Mouse (Mus musculus) activated CD4-positive, CD25-positive, alpha-beta regulatory T cell, adult 4 months (primary cell): Measurements from ENCODE around the gene Pycr2. TPM values are rescaled to one million over a fixed set of nuclear protein-coding genes. Genes with fewer than 3 reads are reported as not detected.
"Not testable (repeated sequence)": the region's sequence is repeated elsewhere in the genome, so short reads cannot be mapped to it uniquely, and the experiment has no call there.

Source experiments
- ATAC-seq: one replicate; pipeline ENCODE4 v1.8.0; 2017
- polyA plus RNA-seq, 2 experiments: library from polyadenylated mRNA; unstranded; fragments of 100-300 nt; shearing (Covaris generic); gene quantifications; one replicate each; pipeline ENCODE4 v1.2.1; 2017

Gene Pycr2
- polyA plus RNA-seq, 2 experiments from 2014 or later: 44.3 to 45.6 TPM

DNA sequence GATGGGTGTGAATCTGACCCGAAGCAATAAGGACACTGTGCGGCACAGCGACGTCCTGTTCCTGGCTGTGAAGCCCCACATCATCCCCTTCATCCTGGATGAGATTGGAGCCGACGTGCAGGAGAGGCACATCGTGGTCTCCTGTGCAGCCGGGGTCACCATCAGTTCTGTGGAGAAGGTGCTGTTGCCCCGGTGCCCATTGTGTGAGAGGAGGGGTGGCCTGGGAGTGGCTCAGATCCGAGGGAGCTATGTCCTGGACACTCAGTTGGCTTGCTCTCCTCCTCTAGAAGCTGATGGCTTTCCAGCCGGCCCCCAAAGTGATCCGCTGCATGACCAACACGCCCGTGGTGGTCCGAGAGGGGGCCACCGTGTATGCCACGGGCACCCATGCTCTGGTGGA, 1.8 kb downstream of the Pycr2 start:
- ATAC-seq: no peak

DNA sequence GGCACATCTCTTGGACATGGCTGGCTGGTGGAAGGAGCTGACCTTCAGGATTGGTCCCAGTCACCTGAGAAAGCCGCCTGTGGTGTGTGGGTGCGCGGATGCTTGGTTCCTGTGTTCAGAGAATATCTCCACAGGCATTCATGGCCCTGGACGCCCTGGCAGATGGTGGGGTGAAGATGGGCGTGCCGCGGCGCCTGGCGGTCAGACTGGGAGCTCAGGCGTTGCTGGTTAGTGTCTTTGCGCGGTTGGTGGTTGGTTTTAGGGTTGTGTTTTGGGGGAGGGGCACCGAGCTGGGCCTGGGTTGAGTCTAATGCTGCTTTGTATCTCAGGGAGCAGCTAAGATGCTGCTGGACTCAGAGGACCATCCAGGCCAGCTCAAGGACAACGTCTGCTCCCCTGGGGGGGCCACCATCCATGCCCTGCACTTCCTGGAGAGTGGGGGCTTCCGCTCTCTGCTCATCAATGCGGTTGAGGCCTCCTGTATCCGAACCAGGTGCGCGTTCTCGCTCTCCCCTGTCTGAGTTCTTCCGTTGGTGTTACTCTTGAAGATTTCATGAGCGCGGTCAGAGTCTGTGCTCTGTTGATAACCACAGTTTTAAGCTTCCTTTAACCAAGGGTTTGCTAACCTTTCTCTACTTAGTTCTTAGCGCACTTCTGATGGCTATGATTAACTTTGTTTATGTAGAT, 2.5 kb downstream of the Pycr2 start:
- ATAC-seq: no peak

DNA sequence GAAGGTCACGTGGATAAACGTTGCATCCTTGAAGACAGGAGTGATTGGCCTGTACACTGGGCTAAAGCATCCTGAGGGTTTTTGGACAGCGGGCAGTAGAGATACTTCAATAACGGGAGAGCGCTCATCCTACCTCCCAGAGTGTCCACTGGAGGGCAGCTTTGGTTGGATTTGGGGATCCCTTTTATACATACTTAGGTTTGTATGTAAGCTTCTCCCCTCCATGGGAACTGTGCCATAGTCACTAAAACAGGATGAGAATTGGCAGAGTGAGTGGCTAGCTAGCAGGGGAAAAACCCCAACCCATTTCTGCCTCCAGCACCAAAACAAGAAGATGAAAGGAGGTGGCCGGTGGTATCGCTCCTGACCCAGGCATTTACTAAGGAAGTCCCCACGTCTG, 7.0 kb downstream of the Pycr2 start:
- no peak for ATAC-seq

DNA sequence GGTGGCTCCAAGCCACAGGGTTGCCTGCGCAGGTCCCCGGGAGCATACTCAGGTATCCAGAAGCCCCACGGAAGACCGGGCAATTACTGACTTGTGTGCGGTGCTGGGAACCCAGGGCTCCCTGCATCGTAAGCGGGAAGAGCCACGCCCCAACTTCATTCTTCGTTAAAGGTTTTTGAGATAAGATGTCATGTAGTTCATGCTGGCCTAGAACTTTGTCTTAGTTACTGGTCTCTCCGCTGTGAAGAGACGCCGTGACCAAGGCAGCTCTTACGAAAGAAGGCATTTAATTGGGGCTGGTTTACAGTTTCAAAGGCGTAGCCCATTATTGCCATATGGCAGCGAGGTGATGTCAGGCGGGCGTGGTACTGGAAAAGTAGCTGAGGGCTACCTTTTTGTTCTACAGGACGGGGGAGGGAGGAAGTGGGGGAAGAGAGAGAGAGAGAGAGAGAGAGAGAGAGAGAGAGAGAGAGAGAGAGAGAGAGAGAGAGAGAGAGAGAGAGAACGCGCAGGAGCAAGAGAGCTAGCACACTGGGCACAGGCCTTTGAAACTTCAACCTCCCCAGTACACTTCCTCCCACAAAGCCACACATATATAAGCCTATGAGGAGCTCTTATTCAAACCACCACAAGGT, 7.7 kb downstream of the Pycr2 start:
- peak; percentile 68 for ATAC-seq

DNA sequence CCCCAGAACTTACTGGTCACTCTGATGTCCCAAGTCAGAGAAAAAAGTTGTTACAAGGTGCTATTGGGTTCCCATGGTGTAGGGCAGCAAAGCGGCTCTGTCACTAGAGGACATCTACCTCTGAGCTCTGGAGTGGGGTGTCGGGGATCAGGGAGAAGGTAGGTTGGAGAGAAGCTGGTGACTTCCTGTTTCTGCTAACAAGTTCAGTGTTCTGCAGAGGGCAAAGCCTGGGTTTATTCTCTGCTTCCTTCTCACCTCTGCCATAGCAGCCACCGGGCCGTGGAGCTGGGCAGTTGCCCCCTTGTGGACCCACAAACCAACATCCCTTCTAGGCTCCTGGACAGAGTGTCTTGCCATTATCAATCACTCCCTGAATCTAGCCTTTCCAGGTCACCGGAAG, 8.7 kb downstream of the Pycr2 start:
- ATAC-seq: no peak

DNA sequence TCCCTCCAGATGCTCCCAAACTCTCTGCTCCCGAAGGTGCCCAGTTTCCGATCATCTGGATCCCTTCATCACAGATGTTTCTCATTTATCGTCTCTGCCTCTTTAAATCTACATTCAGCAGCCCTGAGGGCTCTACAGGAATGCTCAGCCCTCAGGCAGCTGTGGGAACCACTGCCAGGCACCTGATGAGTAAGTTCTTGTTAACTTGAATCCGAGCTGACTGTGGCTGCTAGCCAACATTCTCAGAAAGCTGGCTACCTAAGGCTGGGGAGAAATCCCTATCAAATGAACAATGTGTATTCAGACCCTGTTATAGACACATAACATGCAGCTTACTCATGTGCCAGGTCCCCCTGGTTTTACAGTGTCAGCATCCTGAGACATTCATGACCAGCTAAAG, 9.7 kb downstream of the Pycr2 start:
- no peak for ATAC-seq

DNA sequence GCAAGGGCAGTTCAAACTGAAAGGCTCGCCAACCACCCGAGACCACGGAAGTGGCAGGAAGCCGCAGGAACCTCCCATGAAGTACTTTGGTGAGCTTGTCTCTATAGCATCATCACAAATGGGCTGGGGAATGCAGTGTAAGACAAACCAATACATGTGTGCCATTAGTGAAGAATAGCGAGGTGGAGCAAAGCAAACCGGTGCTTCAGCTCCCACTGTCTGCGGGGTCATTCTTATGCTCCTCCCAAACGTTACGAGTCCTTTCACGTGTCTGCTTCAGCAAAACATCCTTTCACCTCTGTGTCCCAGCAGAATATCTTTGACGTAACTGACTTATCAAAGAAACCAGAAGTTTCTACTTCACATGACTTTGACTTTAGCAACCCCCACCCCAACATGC, 12.3 kb downstream of the Pycr2 start:
- peak; percentile 46 for ATAC-seq

DNA sequence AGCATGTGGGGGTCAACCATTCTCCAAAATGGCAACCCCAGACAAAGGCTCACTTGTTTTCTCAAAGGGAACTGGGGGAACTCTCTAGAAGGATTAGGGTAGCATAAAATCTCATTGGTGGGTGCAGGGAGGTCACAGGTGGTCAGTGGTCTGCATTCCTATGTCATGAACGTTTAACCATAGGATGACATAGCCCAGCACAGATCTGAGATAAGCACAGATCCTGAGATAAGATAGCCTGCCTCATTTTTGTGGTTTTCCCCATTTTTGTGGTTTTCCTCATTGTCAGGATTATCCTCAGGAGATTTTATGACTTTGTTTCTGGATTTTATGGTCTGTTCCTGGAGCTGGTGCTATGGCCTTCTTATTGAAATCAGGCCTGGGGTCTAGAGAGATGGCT, 13.0 kb downstream of the Pycr2 start:
- no peak for ATAC-seq

DNA sequence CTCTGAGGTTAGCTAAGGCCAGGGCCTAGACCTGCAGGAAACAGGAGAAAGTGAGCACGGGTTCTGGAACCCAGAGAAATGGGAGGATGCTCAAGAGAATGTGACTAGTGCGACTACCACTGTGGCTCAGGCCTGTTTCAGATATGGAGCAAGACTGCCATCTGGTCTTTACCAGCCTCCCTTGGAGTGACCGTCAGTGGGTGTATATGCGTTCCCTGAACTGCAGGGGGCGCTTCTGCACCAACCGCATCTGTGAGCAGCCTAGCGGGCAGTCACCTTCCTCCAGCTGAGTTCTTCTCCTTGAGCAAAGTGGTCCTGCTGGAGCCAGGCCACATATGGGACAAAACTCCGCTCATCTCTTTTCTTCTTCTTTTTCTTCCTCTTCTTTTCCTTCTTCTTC, 15.6 kb downstream of the Pycr2 start:
- no peak for ATAC-seq

DNA sequence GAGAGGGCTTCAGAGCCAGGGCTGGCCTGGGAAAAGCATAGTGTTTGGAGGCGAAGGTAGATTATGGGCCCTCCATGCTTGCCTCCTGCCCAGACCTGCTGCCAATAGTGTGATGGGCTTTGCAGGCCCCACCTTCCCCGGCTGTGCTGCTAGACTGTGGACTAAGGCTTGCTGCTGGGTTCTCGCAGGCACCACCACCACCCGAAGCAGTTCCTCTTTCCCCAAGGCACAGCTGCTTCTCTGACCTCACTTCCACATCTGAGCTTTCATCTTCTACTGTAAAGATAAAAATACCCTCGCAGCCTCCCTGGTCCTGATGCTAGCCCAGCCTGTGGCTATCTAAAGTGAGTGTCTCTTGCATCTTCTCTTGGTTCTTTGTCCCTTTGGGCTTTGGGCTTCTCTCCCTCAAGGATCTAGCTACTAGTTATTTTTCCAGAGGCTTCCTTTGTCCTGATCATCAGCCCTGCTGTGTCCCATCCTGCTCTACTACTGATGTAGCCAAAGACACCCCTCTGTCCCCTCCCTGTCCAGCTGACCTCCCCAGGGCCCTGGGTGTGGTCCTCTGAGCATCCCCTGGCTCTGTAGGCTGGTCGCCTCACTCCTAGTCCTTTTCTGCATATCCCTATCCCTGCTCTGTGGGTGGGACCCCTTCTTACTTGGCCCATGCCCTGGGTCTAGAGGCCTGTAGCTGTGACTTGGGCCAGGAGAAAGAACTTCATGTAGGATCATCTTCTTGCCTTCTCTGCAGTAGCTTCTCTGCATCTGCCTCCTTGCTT, 18.4 kb downstream of the Pycr2 start:
- peak; percentile 34 for ATAC-seq

DNA sequence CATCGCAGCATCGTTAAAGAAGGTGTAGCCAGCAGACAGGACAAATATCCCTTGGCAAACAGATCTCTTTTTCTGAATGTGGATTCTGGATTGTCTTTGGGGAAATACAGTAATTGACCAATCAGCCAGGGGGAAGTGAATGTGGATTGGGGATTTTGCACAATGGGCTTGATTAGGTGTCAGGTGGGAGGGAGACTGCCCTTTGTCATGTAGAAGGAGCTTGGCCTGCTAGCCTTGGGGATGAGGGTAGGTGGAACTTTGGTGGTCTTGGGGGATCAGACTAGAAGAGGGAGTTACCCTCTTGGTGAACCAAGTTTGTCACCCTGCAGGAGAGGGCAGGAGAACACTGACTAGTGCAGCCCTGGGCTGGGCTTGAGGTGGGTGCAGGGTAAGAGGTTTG, 20.6 kb downstream of the Pycr2 start:
- no peak for ATAC-seq

DNA sequence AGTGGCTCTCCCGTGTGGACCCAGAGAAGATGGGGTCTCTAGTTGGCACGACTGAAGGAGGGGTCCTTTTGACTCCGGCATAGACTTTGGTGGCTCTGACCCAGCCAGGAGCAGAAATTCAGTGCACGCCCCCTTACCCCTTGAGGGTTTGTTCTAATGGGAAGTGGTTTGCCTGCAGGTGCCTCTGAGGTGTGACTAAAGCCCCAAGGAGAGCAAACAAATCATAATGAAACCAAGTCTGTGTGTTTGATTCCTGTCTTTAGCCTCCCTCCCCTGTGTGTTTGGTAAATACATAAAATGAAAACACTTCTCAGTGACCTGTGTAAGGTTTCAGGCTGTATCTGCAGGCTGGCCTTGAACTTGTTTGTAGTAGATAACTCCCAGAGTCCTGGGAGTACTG, 22.2 kb downstream of the Pycr2 start:
- peak; percentile 80 for ATAC-seq

DNA sequence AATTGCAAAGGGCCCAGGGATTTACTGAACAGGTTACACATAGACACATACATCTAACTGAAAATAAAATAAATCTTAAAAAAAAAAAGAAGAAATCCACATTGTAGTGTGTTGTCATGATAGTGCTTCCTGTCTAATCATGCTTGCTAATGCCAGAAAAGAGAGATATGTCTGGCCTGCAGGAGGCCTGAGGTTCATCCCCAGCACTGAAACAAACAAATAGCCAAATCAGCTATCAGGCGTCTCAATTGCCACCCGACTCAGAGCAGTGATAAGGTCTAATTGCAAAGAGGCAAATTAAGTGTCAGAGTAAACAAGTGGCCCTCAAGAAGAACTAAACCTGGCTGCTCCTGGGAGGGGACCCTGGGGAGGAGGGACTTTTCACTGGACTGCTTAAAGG, 25.5 kb downstream of the Pycr2 start:
- no peak for ATAC-seq

DNA sequence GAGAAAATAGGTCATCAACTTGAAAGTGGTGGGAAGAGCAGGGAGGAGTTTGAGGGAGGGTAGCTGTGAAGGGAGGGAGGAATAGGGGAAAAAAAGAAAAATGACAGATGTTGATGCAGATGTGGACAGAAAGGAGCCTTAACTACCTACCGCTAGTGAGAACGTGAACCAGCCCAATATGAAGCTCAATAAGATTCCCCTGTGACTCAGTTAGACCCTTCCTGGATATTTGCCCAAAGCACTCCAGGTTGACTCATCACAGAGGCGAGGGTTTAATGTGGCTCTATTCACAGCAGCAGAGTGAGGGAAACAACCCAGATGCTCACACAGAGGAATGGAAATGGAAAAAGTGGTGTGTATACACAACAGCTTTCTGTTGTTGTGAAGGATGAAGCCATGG, 27.0 kb downstream of the Pycr2 start:
- ATAC-seq: no peak

DNA sequence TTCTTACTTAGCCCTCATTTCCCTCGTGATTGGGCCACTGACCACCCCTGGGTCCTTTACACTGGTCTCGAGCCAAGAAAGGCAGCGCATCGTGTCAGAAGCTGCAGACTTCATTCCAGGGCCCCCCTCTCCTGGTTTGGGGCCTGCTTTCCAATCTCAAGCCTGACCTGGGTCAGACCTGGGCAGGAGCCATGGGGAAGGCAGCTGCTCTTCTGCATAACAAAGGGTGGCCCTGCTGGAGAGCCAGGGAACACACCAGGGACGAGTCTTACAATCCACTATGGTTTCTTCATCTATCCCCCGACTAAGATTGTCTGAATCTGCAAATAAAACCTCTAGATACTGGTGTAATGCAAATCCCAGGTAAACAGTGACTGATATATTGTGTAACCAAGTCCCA, 29.6 kb downstream of the Pycr2 start:
- ATAC-seq: no peak

DNA sequence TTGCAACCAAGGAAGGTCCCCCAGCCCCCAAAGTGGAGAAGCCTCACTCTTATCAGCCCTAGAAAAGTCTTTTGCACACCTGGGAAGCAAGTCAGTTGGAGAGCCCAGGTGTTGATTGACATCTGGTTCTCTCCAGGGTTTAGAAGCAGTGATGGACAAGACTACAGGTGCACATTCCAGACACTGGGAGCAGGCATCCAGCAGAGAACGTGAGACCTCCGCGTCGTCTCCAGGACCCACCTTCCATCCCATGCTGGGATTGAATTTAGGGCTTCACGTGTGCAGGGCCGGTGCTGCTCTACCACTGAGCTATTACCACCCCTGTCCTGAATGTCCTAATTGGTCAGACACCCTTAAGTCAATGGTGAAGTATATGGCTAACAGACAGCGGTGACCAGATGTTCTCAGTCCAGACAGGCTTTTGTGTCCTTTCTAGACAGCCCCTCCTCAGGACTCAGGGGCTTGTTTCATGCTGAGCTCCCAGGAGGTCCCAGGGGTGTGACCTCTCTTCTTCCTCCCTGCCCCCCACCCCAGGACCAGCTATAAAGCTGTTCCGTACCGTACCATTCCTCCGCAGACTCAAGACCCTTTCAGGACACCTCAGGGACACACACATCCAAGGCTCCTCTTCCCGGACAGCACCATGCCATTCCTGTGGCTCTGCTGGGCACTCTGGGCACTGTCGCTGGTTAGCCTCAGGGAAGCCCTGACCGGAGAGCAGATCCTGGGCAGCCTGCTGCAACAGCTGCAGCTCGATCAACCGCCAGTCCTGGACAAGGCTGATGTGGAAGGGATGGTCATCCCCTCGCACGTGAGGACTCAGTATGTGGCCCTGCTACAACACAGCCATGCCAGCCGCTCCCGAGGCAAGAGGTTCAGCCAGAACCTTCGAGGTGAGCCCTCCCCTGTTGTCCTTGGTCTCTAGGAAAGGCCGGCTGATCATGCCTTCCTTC, 30.6 kb downstream of the Pycr2 start, which contains the start of gene Lefty1:
Gene Lefty1 (plus strand): TSS at position 556 of the 953 bp plus-strand sequence.
- ATAC-seq: no peak

DNA sequence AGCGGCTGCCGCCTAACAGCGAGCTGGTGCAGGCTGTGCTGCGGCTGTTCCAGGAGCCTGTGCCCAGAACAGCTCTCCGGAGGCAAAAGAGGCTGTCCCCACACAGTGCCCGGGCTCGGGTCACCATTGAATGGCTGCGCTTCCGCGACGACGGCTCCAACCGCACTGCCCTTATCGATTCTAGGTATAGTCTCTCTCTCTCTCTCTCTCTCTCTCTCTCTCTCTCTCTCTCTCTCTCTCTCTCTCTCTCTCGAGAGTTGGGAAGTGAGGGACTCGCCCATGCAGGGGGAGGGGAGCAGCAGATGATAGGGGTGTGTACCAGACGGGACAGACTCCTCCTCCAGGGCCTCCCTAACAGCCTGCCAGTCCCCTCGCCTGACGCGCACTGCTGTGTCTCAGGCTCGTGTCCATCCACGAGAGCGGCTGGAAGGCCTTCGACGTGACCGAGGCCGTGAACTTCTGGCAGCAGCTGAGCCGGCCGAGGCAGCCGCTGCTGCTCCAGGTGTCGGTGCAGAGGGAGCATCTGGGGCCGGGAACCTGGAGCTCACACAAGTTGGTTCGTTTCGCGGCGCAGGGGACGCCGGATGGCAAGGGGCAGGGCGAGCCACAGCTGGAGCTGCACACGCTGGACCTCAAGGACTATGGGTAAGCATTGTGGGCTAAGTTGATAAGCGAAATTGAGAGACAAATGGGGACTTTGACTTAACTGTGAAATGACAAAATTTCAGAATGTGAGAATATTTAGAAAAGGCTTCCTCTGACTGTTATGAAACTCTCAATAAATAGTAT, 32.7 kb downstream of the Pycr2 start:
- not testable (repeated sequence) for ATAC-seq

DNA sequence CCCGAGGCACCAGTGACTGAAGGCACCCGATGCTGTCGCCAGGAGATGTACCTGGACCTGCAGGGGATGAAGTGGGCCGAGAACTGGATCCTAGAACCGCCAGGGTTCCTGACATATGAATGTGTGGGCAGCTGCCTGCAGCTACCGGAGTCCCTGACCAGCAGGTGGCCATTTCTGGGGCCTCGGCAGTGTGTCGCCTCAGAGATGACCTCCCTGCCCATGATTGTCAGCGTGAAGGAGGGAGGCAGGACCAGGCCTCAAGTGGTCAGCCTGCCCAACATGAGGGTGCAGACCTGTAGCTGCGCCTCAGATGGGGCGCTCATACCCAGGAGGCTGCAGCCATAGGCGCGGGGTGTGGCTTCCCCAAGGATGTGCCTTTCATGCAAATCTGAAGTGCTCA, 33.5 kb downstream of the Pycr2 start:
- ATAC-seq: not testable (repeated sequence)

DNA sequence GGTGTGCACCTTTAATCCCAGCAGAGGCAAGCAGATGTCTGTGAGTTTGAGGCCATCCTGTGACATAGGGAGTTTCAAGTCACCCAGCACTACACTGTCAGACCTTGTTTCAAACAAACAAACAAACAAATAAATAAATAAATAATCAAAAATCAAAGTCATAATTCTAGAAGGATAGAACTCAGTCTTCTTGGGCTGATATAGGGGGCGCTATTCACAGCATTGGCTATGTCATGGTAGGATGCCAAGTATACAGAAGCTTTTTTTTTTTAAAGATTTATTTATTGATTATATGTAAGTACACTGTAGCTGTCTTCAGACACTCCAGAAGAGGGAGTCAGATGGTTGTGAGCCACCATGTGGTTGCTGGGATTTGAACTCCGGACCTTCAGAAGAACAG, 34.7 kb downstream of the Pycr2 start:
- not testable (repeated sequence) for ATAC-seq

DNA sequence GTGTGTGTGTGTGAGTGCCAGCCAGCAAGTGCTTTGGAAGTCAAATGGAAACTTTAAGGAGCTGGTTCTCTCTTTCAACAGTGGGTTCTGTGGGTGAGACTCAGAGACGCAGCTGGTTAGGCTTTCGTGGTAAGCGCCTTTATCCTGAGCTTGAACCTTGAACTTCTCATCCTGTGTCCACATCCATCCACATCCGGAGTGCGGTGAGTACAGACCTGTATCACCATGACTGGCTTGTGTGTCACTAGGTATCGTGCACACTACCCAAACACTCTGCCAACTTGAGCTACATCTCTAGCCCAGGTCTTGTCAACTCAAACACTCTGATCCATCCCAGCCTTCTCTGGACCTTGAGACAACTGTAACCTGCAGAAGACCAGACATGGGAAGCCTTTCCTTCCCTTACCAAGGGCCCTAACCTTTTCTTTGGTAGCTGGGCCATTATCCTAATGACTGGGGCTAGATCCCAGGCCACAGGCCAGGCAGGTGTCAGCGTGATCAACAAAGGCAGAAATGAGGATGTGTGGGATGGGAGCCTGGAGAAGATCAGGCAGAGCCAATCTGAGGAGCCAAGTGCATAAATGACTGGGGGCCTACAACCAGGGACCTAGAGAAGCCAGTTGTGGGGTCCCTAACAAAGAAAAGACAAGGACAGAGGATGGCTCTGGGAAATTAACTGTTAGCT, 36.8 kb downstream of the Pycr2 start:
- no peak for ATAC-seq

DNA sequence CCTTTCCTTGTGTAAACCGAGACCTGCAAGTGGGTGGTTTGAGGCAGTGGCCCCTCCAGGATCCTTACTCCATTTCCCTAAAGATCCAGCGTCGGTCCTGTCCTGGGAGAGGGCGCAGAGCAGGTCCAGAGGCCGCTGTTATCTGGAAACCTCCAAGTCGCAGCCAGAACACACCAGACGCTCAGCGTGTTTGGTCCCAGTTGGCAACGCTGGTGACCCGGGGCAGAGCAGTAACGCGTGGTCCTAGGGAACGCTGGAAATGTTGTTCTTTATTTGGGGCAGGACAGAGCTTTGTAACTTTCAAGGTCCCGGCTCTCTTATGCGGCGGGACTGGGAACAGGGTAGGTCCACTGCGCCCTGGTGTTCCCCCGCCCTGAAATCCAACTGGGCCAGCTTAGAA, 37.6 kb downstream of the Pycr2 start:
- ATAC-seq: no peak
